ENCODE assay signal across 28 mouse cellular contexts in genomic region chr8:61260530-61260929, GRCm38 (mm10). TPM values are rescaled to one million over a fixed set of nuclear protein-coding genes. Genes with fewer than 3 reads are reported as not detected.
DNase-seq lines count a peak whose midpoint lies in the region; ATAC-seq and TF ChIP-seq lines count a peak whose summit lies in the region.
"Had no signal": no experiment of that assay in that cellular context is flagged by ENCODE, and none has a peak within 500 bp of the region (broad histone marks: within the 10 kb centered on the region; RNA-seq: fewer than 3 reads in every experiment).

No protein-coding gene starts in this region.

- H3K27ac ChIP-seq in forebrain, embryonic 12.5 days, result peak overlapping the region; percentile 9; the same call in 1 of the 2 replicates
- H3K27ac ChIP-seq in forebrain, postnatal 0 days (ENCODE audit: low read depth, low read length), result no peak overlapping the region
- H3K27ac ChIP-seq in kidney, embryonic 15.5 days, result no peak overlapping the region
- 0 out of 2 replicates have a peak overlapping the region, but pooled peaks have one; percentile 20 for H3K27ac ChIP-seq in neural tube, embryonic 12.5 days
- H3K27ac ChIP-seq in neural tube, embryonic 15.5 days (replicated peaks), result no peak overlapping the region
- H3K27ac ChIP-seq in liver, postnatal 0 days (ENCODE audit: low read depth), result no peak overlapping the region
- H3K27ac ChIP-seq: embryonic facial prominence, embryonic 13.5 days; heart, embryonic 10.5 days; heart, embryonic 15.5 days; limb, embryonic 13.5 days; liver, embryonic 12.5 days had no signal

- no peak for TF ChIP-seq CTCF in forebrain, postnatal 0 days (IDR thresholded peaks at IDR 0.05; ENCODE audit: low read depth)
- TF ChIP-seq CTCF in liver, postnatal 0 days (IDR thresholded peaks at IDR 0.05; ENCODE audit: low read depth), result no peak

- peaks cover 25% of the 10 kb centered on the region for H3K4me1 ChIP-seq in forebrain, embryonic 12.5 days
- H3K4me1 ChIP-seq in forebrain, postnatal 0 days (ENCODE audit: insufficient read depth), result peaks cover 8% of the 10 kb centered on the region; the same call in 1 of the 2 replicates
- H3K4me1 ChIP-seq in kidney, embryonic 15.5 days, result peaks cover 33% of the 10 kb centered on the region
- peaks cover 15% of the 10 kb centered on the region; the same call in 1 of the 2 replicates for H3K4me1 ChIP-seq in neural tube, embryonic 12.5 days
- peaks cover 44% of the 10 kb centered on the region for H3K4me1 ChIP-seq in neural tube, embryonic 15.5 days
- H3K4me1 ChIP-seq in liver, postnatal 0 days (ENCODE audit: insufficient read depth), result peaks cover 2% of the 10 kb centered on the region
- H3K4me1 ChIP-seq: liver, embryonic 12.5 days had no signal

- no peak for TF ChIP-seq EP300 in liver, postnatal 0 days (IDR thresholded peaks at IDR 0.05; ENCODE audit: low read depth)

- H3K27me3 ChIP-seq in forebrain, embryonic 12.5 days, result no peaks in the 10 kb centered on the region
- no peaks in the 10 kb centered on the region for H3K27me3 ChIP-seq in forebrain, postnatal 0 days (ENCODE audit: insufficient read depth, low read length)
- no peaks in the 10 kb centered on the region for H3K27me3 ChIP-seq in kidney, embryonic 15.5 days
- no peaks in the 10 kb centered on the region for H3K27me3 ChIP-seq in neural tube, embryonic 12.5 days (replicated peaks)
- H3K27me3 ChIP-seq in neural tube, embryonic 15.5 days (replicated peaks), result no peaks in the 10 kb centered on the region
- H3K27me3 ChIP-seq in liver, postnatal 0 days (ENCODE audit: insufficient read depth, low read length), result no peaks in the 10 kb centered on the region
- H3K27me3 ChIP-seq: CH12.LX; embryonic facial prominence, embryonic 13.5 days; heart, embryonic 15.5 days; limb, embryonic 13.5 days; liver, embryonic 12.5 days had no signal

- no peak overlapping the region for H3K4me3 ChIP-seq in forebrain, embryonic 12.5 days (replicated peaks)
- no peak overlapping the region for H3K4me3 ChIP-seq in forebrain, postnatal 0 days (ENCODE audit: low read depth, low read length)
- no peak overlapping the region for H3K4me3 ChIP-seq in kidney, embryonic 15.5 days (replicated peaks)
- no peak overlapping the region for H3K4me3 ChIP-seq in neural tube, embryonic 12.5 days
- H3K4me3 ChIP-seq in neural tube, embryonic 15.5 days (replicated peaks), result no peak overlapping the region
- H3K4me3 ChIP-seq in liver, postnatal 0 days (ENCODE audit: low read depth, low read length), result no peak overlapping the region
- H3K4me3 ChIP-seq: embryonic facial prominence, embryonic 13.5 days; erythroblast, embryonic 14.5 days; heart, embryonic 10.5 days; heart, embryonic 15.5 days; limb, embryonic 13.5 days; liver, embryonic 12.5 days had no signal

- DNase-seq in forebrain, postnatal 0 days, result no peak
- DNase-seq in kidney, adult 11 months, result no peak
- DNase-seq in liver, postnatal 0 days, result no peak
- DNase-seq: adrenal gland, adult 2 months; adrenal gland, postnatal 36 days; cerebellum, adult 18-20 months; gastrocnemius, postnatal 25 days; heart, adult 11 months; kidney, adult 8-10 months; kidney, postnatal 10 days; layer of hippocampus, adult 9-11 months; lung, adult 18-20 months; lung, postnatal 4 days; right cerebral cortex, adult 18-20 months; spleen, adult 18-20 months; thymus, postnatal 14 days had no signal

- no peak overlapping the region for H3K9ac ChIP-seq in forebrain, embryonic 12.5 days
- no peak overlapping the region for H3K9ac ChIP-seq in forebrain, postnatal 0 days
- H3K9ac ChIP-seq in kidney, embryonic 15.5 days, result no peak overlapping the region
- H3K9ac ChIP-seq in neural tube, embryonic 12.5 days, result no peak overlapping the region
- H3K9ac ChIP-seq in neural tube, embryonic 15.5 days (replicated peaks), result no peak overlapping the region
- no peak overlapping the region for H3K9ac ChIP-seq in liver, postnatal 0 days (replicated peaks)
- H3K9ac ChIP-seq: embryonic facial prominence, embryonic 13.5 days; heart, embryonic 15.5 days; limb, embryonic 13.5 days; liver, embryonic 12.5 days had no signal

- WGBS in forebrain, embryonic 12.5 days, result 93% methylated on average over 7 of the region's 7 CpGs
- 62% methylated on average over 7 of the region's 7 CpGs for WGBS in forebrain, postnatal 0 days
- 74% methylated on average over 7 of the region's 7 CpGs for WGBS in kidney, embryonic 15.5 days
- whole genome bisulfite sequencing in neural tube, embryonic 12.5 days, result 83% methylated on average over 7 of the region's 7 CpGs
- WGBS in neural tube, embryonic 15.5 days, result 68% methylated on average over 7 of the region's 7 CpGs
- 88% methylated on average over 7 of the region's 7 CpGs for WGBS in liver, postnatal 0 days (ENCODE audit: insufficient replicate concordance)

- no peaks in the 10 kb centered on the region for H3K9me3 ChIP-seq in forebrain, embryonic 12.5 days
- no peaks in the 10 kb centered on the region for H3K9me3 ChIP-seq in forebrain, postnatal 0 days (ENCODE audit: low read length)
- H3K9me3 ChIP-seq in kidney, embryonic 15.5 days (replicated peaks), result no peaks in the 10 kb centered on the region
- 0 out of 2 replicates have a peak, but pooled peaks cover 3% of the 10 kb centered on the region for H3K9me3 ChIP-seq in neural tube, embryonic 12.5 days
- H3K9me3 ChIP-seq in neural tube, embryonic 15.5 days (replicated peaks), result no peaks in the 10 kb centered on the region
- H3K9me3 ChIP-seq in liver, postnatal 0 days (ENCODE audit: low read length), result no peaks in the 10 kb centered on the region
- H3K9me3 ChIP-seq: embryonic facial prominence, embryonic 13.5 days; heart, embryonic 10.5 days; heart, embryonic 15.5 days; limb, embryonic 13.5 days; liver, embryonic 12.5 days had no signal

- H3K4me2 ChIP-seq in forebrain, embryonic 12.5 days, result no peak overlapping the region
- H3K4me2 ChIP-seq in forebrain, postnatal 0 days (ENCODE audit: low read depth), result no peak overlapping the region
- no peak overlapping the region for H3K4me2 ChIP-seq in kidney, embryonic 15.5 days
- no peak overlapping the region for H3K4me2 ChIP-seq in neural tube, embryonic 12.5 days (replicated peaks)
- no peak overlapping the region for H3K4me2 ChIP-seq in neural tube, embryonic 15.5 days
- no peak overlapping the region for H3K4me2 ChIP-seq in liver, postnatal 0 days (ENCODE audit: low read depth, low read length)
- H3K4me2 ChIP-seq: embryonic facial prominence, embryonic 13.5 days; heart, embryonic 15.5 days; limb, embryonic 13.5 days; liver, embryonic 12.5 days had no signal

- H3K36me3 ChIP-seq in forebrain, embryonic 12.5 days (replicated peaks), result peaks cover 4% of the 10 kb centered on the region; the same call in 1 of the 2 replicates
- no peaks in the 10 kb centered on the region for H3K36me3 ChIP-seq in forebrain, postnatal 0 days (ENCODE audit: insufficient read depth)
- H3K36me3 ChIP-seq in kidney, embryonic 15.5 days, result peaks cover 11% of the 10 kb centered on the region
- no peaks in the 10 kb centered on the region for H3K36me3 ChIP-seq in neural tube, embryonic 12.5 days
- no peaks in the 10 kb centered on the region for H3K36me3 ChIP-seq in neural tube, embryonic 15.5 days
- H3K36me3 ChIP-seq in liver, postnatal 0 days (replicated peaks; ENCODE audit: insufficient read depth, low read length), result no peaks in the 10 kb centered on the region
- H3K36me3 ChIP-seq: embryonic facial prominence, embryonic 13.5 days; heart, embryonic 10.5 days; heart, embryonic 15.5 days; limb, embryonic 13.5 days; liver, embryonic 12.5 days had no signal

- no peak for ATAC-seq in forebrain, embryonic 12.5 days (ENCODE audit: low FRiP score)
- no peak for ATAC-seq in forebrain, postnatal 0 days
- 0 out of 2 replicates have a peak, but pooled peaks have one; percentile 30 for ATAC-seq in kidney, embryonic 15.5 days (replicated peaks; ENCODE audit: low FRiP score)
- ATAC-seq in neural tube, embryonic 12.5 days (ENCODE audit: low FRiP score, low read depth), result 0 out of 2 replicates have a peak, but pooled peaks have one; percentile 31
- no peak; the same call in 1 of the 2 replicates for ATAC-seq in neural tube, embryonic 15.5 days (ENCODE audit: low FRiP score)
- ATAC-seq in liver, postnatal 0 days, result no peak
- ATAC-seq: liver, embryonic 12.5 days; lung, postnatal 0 days had no signal

RNA-seq across cellular contexts. Expression of gene Sh3rf1, which starts 36.9 kb away (rescaled TPM):
- polyA plus RNA-seq in forebrain, embryonic 12.5 days (2016; fragmentation: Nextera tagmentation; extraction: Ambion mirVana), result 30.2 and 31.3 TPM in 2 replicates
- 28.5 and 35.4 TPM in 2 replicates for total RNA-seq in forebrain, postnatal 0 days (2014; rRNA removed)
- polyA plus RNA-seq in forebrain, postnatal 0 days (2015; fragmentation: Nextera tagmentation; extraction: Ambion mirVana), result 18.3 and 27.3 TPM in 2 replicates
- 21.4 and 22.4 TPM in 2 replicates for polyA plus RNA-seq in kidney, embryonic 15.5 days (2015; fragmentation: Nextera tagmentation; extraction: Ambion mirVana)
- 25.2 and 26.2 TPM in 2 replicates for polyA plus RNA-seq in neural tube, embryonic 12.5 days (2016; fragmentation: Nextera tagmentation; extraction: Ambion mirVana)
- 19.0 and 20.8 TPM in 2 replicates for polyA plus RNA-seq in neural tube, embryonic 15.5 days (2015; fragmentation: Nextera tagmentation; extraction: Ambion mirVana)
- polyA plus RNA-seq in liver, postnatal 0 days (2015; fragmentation: Nextera tagmentation; extraction: Ambion mirVana), result 0.97 and 1.6 TPM in 2 replicates

Comparison
In these comparisons a context has a peak if more than half of its experiments do, and no peak if none do; other contexts are left out.
1. ATAC-seq: peak in kidney, embryonic 15.5 days (single experiment) and neural tube, embryonic 12.5 days (single experiment); none in forebrain, embryonic 12.5 days (single experiment), forebrain, postnatal 0 days (single experiment), neural tube, embryonic 15.5 days (single experiment) and liver, postnatal 0 days (single experiment).
2. H3K27ac ChIP-seq: peak in forebrain, embryonic 12.5 days (single experiment) and neural tube, embryonic 12.5 days (single experiment); none in forebrain, postnatal 0 days (single experiment), kidney, embryonic 15.5 days (single experiment), neural tube, embryonic 15.5 days (single experiment) and liver, postnatal 0 days (single experiment).